Mouse (Mus musculus): ENCODE measurements around the gene Wipf1. TPM values are rescaled to one million over a fixed set of nuclear protein-coding genes. Genes with fewer than 3 reads are reported as not detected.

Gene Wipf1
- polyA plus RNA-seq, 1 experiment = 16.1 TPM

DNA sequence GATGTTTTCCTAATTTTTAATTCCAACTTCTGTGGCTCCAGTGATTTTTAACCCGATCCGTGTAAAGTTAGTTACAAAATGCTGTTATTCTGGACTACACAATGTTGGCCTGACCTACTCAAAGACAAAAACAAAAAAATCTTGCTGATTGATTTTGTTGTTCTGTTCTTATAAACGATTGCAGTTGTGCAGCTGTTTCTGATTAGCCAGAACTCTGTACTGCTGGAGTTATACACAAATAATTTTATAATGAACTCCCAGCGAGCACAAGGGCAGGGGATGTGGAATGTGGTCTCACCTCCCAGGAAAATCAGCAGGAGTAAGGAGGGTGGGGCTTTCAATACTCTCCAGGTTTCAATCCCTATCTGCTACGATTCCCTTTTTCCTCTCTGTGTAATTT lies 10.6 kb downstream of the Wipf1 start:
- TF ChIP-seq MYOD1 (IDR thresholded peaks at IDR 0.05; ENCODE audit: control insufficient read depth, insufficient read length, low read depth) = no peak
- TF ChIP-seq FOSL1 (IDR thresholded peaks at IDR 0.05; ENCODE audit: insufficient read depth, low read length, poor library complexity, severe bottlenecking) = no peak
- TF ChIP-seq CTCF (IDR thresholded peaks at IDR 0.05; ENCODE audit: control insufficient read depth, insufficient read depth, insufficient read length) = no peak
- no peak for TF ChIP-seq MYOG (IDR thresholded peaks at IDR 0.05; ENCODE audit: control insufficient read depth, extremely low read depth, insufficient read length)
- TF ChIP-seq MAX (IDR thresholded peaks at IDR 0.05) = no peak
- no peak for TF ChIP-seq CEBPB (IDR thresholded peaks at IDR 0.05; ENCODE audit: low read depth)
- TF ChIP-seq USF1 (IDR thresholded peaks at IDR 0.05; ENCODE audit: low read depth) = no peak
- H3K79me3 ChIP-seq (ENCODE audit: low read depth) = peaks cover 93% of the 10 kb centered on the region
- peaks cover 100% of the 10 kb centered on the region for H3K79me2 ChIP-seq (ENCODE audit: control insufficient read depth, insufficient read depth)
- no peak overlapping the region for H3ac ChIP-seq (ENCODE audit: control insufficient read depth, insufficient read length, low read depth)
- no peak overlapping the region for H3K4me3 ChIP-seq (ENCODE audit: insufficient read depth, poor library complexity, severe bottlenecking)
- H3K36me3 ChIP-seq (ENCODE audit: control insufficient read depth, insufficient read depth) = peaks cover 31% of the 10 kb centered on the region
- H3K27me3 ChIP-seq (ENCODE audit: control insufficient read depth, insufficient read depth, insufficient read length) = no peaks in the 10 kb centered on the region

DNA sequence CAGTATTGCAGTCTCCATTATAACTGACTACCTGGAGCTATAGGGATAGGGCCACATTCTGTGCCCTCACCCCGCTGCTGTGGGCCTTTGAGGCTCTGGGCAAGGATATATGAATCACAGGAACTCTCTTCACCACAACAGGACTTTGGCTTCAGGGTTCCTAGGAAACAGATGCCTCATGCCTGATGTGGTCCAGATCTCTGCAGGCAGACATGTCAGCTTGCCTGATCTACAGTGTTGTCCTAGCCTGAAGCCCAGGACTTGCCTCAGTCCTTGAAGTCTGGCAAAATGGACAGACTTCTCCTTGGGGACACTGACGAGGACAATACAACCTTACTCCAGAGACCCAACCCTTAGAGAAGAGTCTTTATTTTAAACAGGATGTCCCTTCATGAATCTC lies 11.2 kb downstream of the Wipf1 start:
- Histone ChIP-seq H3K79me2 (ENCODE audit: control insufficient read depth, insufficient read depth) (peaks cover 100% of the 10 kb centered on the region), H3K4me3 (ENCODE audit: insufficient read depth, poor library complexity, severe bottlenecking) (no peak overlapping the region), H3K36me3 (ENCODE audit: control insufficient read depth, insufficient read depth) (peaks cover 31% of the 10 kb centered on the region), H3K27me3 (ENCODE audit: control insufficient read depth, insufficient read depth, insufficient read length) (no peaks in the 10 kb centered on the region), H3ac (ENCODE audit: control insufficient read depth, insufficient read length, low read depth) (no peak overlapping the region), H3K79me3 (ENCODE audit: low read depth) (peaks cover 93% of the 10 kb centered on the region)
- TF ChIP-seq MYOG (IDR thresholded peaks at IDR 0.05; ENCODE audit: control insufficient read depth, extremely low read depth, insufficient read length) (no peak), FOSL1 (IDR thresholded peaks at IDR 0.05; ENCODE audit: insufficient read depth, low read length, poor library complexity, severe bottlenecking) (no peak), CTCF (IDR thresholded peaks at IDR 0.05; ENCODE audit: control insufficient read depth, insufficient read depth, insufficient read length) (no peak), USF1 (IDR thresholded peaks at IDR 0.05; ENCODE audit: low read depth) (no peak), MYOD1 (IDR thresholded peaks at IDR 0.05; ENCODE audit: control insufficient read depth, insufficient read length, low read depth) (no peak), CEBPB (IDR thresholded peaks at IDR 0.05; ENCODE audit: low read depth) (no peak), MAX (IDR thresholded peaks at IDR 0.05) (no peak)

DNA sequence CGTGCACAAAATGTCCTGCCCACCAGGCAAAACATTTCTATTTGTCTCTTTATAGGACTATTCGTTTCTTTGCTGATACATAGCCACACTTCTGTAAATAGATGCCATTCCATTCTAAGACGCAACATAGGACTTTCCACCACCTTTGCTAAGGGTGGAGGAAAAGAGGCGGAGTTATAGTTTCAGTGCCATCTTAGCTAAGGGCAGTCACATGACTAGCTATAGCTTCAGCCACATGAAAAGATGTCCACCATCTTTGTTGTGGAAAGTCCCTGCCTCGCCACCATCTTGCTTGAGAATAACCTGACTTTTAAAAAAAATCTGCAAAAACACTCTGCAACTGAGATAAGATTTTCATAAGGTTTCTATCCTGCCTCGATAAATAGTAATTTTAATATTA lies 15.4 kb downstream of the Wipf1 start:
- H3K79me2 ChIP-seq (ENCODE audit: control insufficient read depth, insufficient read depth) = peaks cover 99% of the 10 kb centered on the region
- H3ac ChIP-seq (ENCODE audit: control insufficient read depth, insufficient read length, low read depth) = no peak overlapping the region
- H3K36me3 ChIP-seq (ENCODE audit: control insufficient read depth, insufficient read depth) = peaks cover 45% of the 10 kb centered on the region
- TF ChIP-seq MAX (IDR thresholded peaks at IDR 0.05) (no peak), MYOD1 (IDR thresholded peaks at IDR 0.05; ENCODE audit: control insufficient read depth, insufficient read length, low read depth) (no peak), CTCF (IDR thresholded peaks at IDR 0.05; ENCODE audit: control insufficient read depth, insufficient read depth, insufficient read length) (no peak), FOSL1 (IDR thresholded peaks at IDR 0.05; ENCODE audit: insufficient read depth, low read length, poor library complexity, severe bottlenecking) (no peak), MYOG (IDR thresholded peaks at IDR 0.05; ENCODE audit: control insufficient read depth, extremely low read depth, insufficient read length) (no peak), USF1 (IDR thresholded peaks at IDR 0.05; ENCODE audit: low read depth) (peak; percentile 66)
- H3K27me3 ChIP-seq (ENCODE audit: control insufficient read depth, insufficient read depth, insufficient read length) = no peaks in the 10 kb centered on the region
- H3K79me3 ChIP-seq (ENCODE audit: low read depth) = peaks cover 78% of the 10 kb centered on the region
- H3K4me3 ChIP-seq (ENCODE audit: insufficient read depth, poor library complexity, severe bottlenecking) = no peak overlapping the region

DNA sequence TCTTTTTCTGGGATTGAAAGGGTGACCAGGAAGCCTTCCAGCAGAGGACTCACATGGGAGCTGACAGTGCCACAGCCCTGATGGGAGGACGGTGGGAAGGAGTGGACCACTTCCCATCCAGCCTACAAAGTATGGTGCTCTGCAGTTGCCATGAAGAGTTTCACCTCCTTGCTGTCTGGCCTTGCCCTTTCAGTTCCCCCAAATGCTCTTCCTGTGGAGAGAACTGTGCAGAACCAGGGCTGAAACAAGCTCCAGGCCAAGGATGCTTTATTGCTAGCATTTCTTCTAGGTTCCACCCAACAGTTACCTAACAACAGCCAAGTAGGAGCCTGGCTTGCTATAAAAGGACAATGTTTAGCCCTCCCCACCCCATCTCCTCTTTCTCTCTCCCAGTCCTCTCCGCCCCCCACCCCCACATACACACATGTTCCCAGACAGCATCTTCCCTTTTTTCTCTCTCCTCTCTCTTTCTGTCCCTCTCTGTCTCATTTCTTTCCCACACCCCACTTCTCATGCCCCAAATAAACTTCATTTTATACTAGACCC lies 16.3 kb downstream of the Wipf1 start:
- H3K79me3 ChIP-seq (ENCODE audit: low read depth) = peaks cover 74% of the 10 kb centered on the region
- no peaks in the 10 kb centered on the region for H3K27me3 ChIP-seq (ENCODE audit: control insufficient read depth, insufficient read depth, insufficient read length)
- H3ac ChIP-seq (ENCODE audit: control insufficient read depth, insufficient read length, low read depth) = no peak overlapping the region
- no peak overlapping the region for H3K4me3 ChIP-seq (ENCODE audit: insufficient read depth, poor library complexity, severe bottlenecking)
- TF ChIP-seq MYOD1 (IDR thresholded peaks at IDR 0.05; ENCODE audit: control insufficient read depth, insufficient read length, low read depth) (no peak), CTCF (IDR thresholded peaks at IDR 0.05; ENCODE audit: control insufficient read depth, insufficient read depth, insufficient read length) (no peak), MYOG (IDR thresholded peaks at IDR 0.05; ENCODE audit: control insufficient read depth, extremely low read depth, insufficient read length) (no peak), USF1 (IDR thresholded peaks at IDR 0.05; ENCODE audit: low read depth) (no peak), CEBPB (IDR thresholded peaks at IDR 0.05; ENCODE audit: low read depth) (no peak), FOSL1 (IDR thresholded peaks at IDR 0.05; ENCODE audit: insufficient read depth, low read length, poor library complexity, severe bottlenecking) (no peak), MAX (IDR thresholded peaks at IDR 0.05) (no peak)
- peaks cover 99% of the 10 kb centered on the region for H3K79me2 ChIP-seq (ENCODE audit: control insufficient read depth, insufficient read depth)
- H3K36me3 ChIP-seq (ENCODE audit: control insufficient read depth, insufficient read depth) = peaks cover 48% of the 10 kb centered on the region

DNA sequence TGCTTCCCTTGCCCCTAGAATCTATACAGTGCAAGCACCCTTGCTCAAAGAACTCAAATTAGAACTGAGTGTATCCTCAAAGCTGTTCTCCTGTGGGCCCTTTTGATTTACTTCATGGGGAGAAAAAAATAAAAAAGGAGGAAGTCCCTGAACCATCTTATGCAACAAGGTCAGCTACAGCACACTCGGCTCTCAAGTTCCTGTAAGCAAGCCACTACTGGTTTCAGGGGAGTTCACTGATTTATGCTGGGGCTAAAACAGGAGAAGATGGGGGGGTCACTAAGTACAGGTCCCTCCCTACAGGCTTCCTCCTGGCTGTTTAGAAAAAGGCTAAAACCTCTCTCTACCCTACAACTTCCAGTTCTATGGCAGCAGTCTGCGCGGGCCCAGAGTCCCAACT lies 17.5 kb downstream of the Wipf1 start:
- no peaks in the 10 kb centered on the region for H3K27me3 ChIP-seq (ENCODE audit: control insufficient read depth, insufficient read depth, insufficient read length)
- no peak for TF ChIP-seq MYOG (IDR thresholded peaks at IDR 0.05; ENCODE audit: control insufficient read depth, extremely low read depth, insufficient read length)
- no peak for TF ChIP-seq CEBPB (IDR thresholded peaks at IDR 0.05; ENCODE audit: low read depth)
- TF ChIP-seq MYOD1 (IDR thresholded peaks at IDR 0.05; ENCODE audit: control insufficient read depth, insufficient read length, low read depth) = no peak
- no peak for TF ChIP-seq MAX (IDR thresholded peaks at IDR 0.05)
- no peak for TF ChIP-seq USF1 (IDR thresholded peaks at IDR 0.05; ENCODE audit: low read depth)
- TF ChIP-seq CTCF (IDR thresholded peaks at IDR 0.05; ENCODE audit: control insufficient read depth, insufficient read depth, insufficient read length) = no peak
- TF ChIP-seq FOSL1 (IDR thresholded peaks at IDR 0.05; ENCODE audit: insufficient read depth, low read length, poor library complexity, severe bottlenecking) = no peak

More for the DNA sequence above, 17.5 kb downstream of the Wipf1 start:
- Histone ChIP-seq H3ac (ENCODE audit: control insufficient read depth, insufficient read length, low read depth) (no peak overlapping the region), H3K79me2 (ENCODE audit: control insufficient read depth, insufficient read depth) (peaks cover 99% of the 10 kb centered on the region), H3K36me3 (ENCODE audit: control insufficient read depth, insufficient read depth) (peaks cover 45% of the 10 kb centered on the region), H3K4me3 (ENCODE audit: insufficient read depth, poor library complexity, severe bottlenecking) (no peak overlapping the region), H3K79me3 (ENCODE audit: low read depth) (peaks cover 68% of the 10 kb centered on the region)

All from C2C12 (cell line).